Mouse (Mus musculus) lung, postnatal 14 days (tissue): ENCODE measurements at regions not wholly inside any gene's neighbourhood (a gene's known extent, or its start where the extent isn't known, plus 50 kb on each side); places are given as distances from the start of the nearest gene placed in this dataset.
"Not testable (repeated sequence)": the region's sequence is repeated elsewhere in the genome, so short reads cannot be mapped to it uniquely, and the experiment has no call there.

ENCODE experiments used
- DNase-seq: peaks from one replicate; pipeline ENCODE4 v3.0.0; 2021

GRCm38 (mm10) chr10:118603857-118604414 lies 163.1 kb downstream of the Ifng start:
- DNase-seq, result no peak

DNA sequence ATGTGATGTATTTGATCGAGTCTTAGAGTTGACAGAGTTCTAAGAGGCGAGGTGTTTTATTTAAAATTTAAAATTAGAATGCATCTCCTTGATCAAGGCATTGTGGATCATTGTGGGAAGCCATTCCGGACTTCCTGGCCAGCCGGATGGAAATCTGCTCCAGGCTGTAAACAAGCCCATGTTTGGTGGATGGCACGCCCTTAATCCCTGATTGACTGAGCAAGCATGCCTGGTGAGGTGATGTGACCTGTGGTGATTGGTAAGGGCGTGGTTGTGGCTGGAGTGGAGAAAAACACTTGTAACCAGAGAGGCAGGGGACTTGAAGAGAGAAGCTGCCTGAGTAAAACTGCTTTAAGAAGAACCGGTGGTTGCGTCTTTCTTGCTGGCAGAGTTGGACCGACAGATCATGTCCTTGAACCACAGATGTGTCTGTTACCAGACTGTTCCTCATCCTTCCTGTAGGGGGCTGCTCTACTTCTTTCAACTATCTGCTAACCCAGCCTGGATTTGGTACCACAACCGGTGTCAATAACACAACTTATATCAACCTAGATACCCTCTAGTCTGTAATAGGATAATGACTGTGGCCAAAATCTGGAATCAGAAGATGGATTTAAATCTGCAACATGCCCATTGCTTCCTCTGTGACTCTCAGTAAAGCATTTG lies 164.4 kb downstream of the Ifng start:
- DNase-seq, result no peak

GRCm38 (mm10) chr10:118607418-118607817 lies 166.6 kb downstream of the Ifng start:
- DNase-seq, result no peak

GRCm38 (mm10) chr10:118608376-118609145 lies 167.7 kb downstream of the Ifng start:
- DNase-seq, result no peak

GRCm38 (mm10) chr10:118609157-118609556 lies 168.3 kb downstream of the Ifng start:
- DNase-seq, result no peak

DNA sequence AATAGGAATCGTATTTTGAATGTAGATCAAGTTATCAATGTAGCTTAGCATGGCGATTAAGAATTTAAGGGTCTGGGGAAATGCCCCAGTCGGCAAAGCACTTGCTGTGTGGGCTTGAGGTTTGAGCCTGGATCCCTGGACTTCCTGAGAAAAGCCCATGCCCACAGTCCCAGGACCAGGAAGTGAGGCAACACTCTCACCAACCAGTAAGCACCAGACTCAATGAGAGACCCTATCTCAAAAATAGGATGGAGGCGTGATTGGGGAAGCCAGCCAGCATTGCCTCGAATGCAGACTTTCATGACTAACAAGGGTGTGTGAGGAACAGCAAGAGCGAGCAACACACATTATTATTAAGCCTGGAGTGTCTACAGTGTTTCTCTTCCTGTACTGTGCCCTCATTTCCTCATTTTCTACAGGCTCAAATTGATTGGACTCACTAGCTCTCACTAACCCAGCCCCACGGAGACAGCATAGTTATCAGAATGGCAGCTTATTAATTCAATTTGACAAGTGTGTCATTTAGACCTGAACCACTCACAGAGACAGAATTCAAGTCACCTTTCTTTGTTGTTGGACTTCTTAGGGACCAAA lies 170.1 kb downstream of the Ifng start:
- DNase-seq, result no peak

GRCm38 (mm10) chr10:118612091-118612490 lies 171.2 kb downstream of the Ifng start:
- no peak for DNase-seq

- no peak for DNase-seq
Observed at GRCm38 (mm10) chr10:118613056-118613695, 172.3 kb downstream of the Ifng start.

DNA sequence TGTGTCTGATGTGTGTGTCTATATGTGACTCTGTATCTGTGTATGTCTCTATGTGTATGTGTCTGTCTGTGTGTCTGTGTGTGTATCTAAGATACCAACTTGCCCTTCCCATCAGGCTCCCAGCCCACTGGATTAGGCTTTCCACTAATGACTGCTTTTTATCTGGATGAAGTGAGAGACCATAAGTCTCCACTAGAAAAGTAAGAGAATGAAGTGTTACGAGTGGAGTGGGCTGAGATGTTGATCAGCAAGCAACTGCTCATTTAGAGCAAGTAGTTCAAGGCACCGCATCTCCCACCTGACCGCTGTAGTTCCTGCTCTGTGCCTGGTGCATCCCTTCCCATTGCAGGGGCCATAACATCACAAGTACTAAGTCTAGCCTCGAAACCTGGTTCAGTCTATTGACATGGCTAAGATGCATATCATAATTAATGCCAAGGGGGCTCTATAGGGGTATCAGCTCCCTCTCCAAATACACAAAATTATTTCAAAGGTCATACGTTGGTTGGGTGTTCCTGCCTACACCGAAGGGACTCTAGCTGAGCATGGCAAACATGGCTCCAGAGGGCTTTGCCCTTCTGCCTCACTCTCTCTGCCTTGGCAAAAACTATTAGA lies 173.5 kb downstream of the Ifng start:
- DNase-seq, result no peak

GRCm38 (mm10) chr10:118615131-118616020 lies 174.5 kb downstream of the Ifng start:
- DNase-seq, result no peak

DNA sequence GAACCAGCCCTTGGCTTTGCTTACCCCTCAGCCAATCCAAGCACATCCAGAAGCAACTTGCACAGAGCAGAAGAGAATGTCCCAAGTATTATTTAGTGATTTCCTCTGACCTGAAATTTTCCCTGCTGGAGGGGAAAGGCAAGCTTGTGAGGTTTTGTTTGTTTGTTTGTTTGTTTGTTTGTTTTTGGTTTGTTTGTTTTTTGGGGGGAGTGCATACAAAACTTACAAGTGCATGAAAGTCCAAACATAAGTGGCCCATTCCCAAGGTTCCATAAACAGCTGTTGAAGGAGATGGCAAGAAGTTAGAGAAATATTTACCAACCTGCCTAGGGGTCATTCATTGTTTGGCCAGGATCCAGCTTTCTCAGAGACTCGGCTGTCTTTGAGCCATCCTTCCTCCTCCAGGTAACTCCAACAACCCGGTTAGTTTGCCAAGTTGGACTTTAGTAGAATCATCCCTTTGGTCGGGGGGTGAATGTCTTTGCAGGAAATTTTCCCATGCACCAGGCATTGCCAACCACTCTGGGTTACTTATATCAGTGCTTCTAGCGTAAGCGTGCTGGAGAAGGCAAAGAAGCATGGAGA lies 175.3 kb downstream of the Ifng start:
- DNase-seq, result no peak

DNA sequence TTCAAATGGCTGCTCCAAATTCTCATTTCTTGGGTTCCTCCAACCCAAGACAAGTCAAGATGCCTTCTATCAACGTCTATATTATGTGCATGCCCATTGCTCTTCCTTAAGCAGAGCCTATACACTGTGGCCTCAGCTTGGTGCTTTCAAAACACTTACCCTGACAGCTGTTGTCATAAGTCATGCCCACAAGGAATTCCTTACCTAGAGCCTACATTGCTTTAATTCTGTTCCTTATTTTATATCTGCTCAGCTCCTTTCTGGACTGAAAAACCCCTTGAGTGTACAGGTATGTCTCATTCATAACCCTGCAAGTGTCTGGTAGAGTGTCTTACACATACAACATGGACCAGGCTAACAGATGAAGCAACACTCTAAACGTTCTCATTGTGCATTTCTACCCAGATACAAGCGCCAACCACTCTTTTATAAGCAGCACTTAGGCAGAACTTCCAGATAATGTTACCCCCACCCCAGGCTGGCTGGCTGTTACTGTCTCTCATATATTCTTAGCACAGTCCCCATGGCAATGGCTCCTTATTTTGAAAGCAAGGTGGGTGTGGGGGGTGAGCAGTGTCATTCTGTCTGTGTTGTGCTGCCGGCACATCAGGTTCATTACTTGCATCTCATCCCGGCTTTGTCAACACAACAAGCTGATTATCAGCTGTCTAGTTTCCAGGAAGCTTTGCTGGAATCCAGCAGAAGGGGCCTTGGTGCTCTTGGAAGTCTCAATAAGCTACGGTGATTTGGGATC lies 176.6 kb downstream of the Ifng start:
- DNase-seq, result no peak

DNA sequence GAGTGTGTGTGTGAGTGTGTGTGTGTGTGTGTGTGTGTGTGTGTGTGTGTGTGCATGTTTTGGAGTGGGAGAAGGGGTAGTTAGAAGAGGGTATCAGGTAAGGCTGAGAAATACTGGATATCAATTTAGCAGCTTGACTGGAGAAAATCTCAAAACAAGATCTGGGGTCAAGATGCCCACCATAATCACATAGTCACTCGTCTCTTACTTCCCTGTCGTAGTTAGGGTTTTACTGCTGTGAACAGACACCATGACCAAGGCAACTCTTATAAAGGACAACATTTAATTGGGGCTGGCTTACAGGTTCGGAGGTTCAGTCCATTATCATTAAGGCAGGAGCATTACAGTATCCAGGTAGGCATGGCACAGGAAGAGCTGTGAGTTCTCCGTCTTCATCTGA lies 177.4 kb downstream of the Ifng start:
- not testable (repeated sequence) for DNase-seq

- DNase-seq, result no peak
Observed at GRCm38 (mm10) chr10:118618766-118619600, 178.1 kb downstream of the Ifng start.

GRCm38 (mm10) chr10:118619601-118620000 lies 178.8 kb downstream of the Ifng start:
- DNase-seq, result no peak

DNA sequence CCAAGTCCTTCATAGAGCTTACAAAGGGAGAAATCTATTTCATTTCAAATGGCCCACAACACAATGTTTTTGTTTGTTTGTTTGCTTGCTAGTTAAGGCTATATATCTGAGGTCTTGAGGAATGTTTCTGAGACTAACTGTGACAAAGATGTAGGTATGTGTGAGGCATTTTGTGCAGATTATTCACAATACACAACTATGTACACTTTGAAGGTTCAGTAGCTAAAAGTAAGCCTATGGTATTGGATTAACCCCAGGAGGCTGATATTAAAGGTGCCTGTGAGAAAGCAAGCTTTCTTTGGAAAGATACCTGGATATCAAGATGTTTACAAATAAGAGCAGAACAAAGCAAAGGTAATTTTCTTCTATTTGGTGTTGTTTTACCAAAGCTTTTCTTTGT lies 179.8 kb downstream of the Ifng start:
- no peak for DNase-seq

- DNase-seq, result no peak
Observed at GRCm38 (mm10) chr10:118621546-118621945, 180.7 kb downstream of the Ifng start.

DNA sequence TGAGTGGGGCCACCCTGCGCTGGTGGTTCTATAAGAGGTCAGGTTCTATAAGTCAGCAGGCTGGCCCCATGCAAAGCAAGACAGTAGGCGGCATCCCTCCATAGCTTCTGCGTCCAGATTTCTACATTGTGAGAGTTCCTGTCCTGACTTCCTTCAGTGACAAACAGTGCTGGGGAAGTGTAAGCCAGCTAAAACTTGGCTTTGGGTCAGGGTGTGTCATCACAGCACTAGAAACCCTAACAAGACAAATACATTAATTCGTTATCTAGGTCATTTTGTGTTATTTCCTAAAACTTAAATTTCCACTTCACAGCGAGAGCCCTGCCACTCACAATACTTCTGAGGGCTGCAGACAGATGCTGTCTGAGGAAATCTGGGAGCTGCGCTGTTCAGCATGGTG lies 181.3 kb downstream of the Ifng start:
- peak; percentile 9 for DNase-seq

GRCm38 (mm10) chr10:118622916-118623315 lies 182.1 kb downstream of the Ifng start:
- no peak for DNase-seq

- DNase-seq, result no peak
Observed at GRCm38 (mm10) chr10:118624368-118624767, 183.5 kb downstream of the Ifng start.
